Mouse (Mus musculus) gastrocnemius, postnatal 36 days (tissue): ENCODE measurements around the gene Pm20d2. TPM values are rescaled to one million over a fixed set of nuclear protein-coding genes. Genes with fewer than 3 reads are reported as not detected.

Experiments used
- DNase-seq, 2 experiments: peaks; one replicate each; pipeline ENCODE4 v3.0.0; 2022
- intact Hi-C: fragments of 180-260 bp; cut with DNase I; formaldehyde crosslinking; loops from one replicate; pipeline ENCODE4 v1.15.1; 2025
- long read RNA-seq, 2 experiments: library from polyadenylated mRNA; stranded (forward); transcript quantifications; one replicate each; pipeline ENCODE4 v2.0.0; 2021
- total RNA-seq, 2 experiments: library from RNA; stranded (reverse); gene quantifications; 2 replicates each; pipeline ENCODE4 v1.2.3; 2021

The Pm20d2 gene
- 10 to 100 TPM; 23.9 to 42.6 TPM for total RNA-seq
- long read RNA-seq, experiment 1, partial matches to known transcripts: 1 of 3 reads
- long read RNA-seq, experiment 1, other reads (novel, unspliced or antisense): 0 of 3 reads
- long read RNA-seq, experiment 2, partial matches to known transcripts: 0 of 5 reads
- long read RNA-seq, experiment 2, other reads (novel, unspliced or antisense): 3 of 5 reads

DNA sequence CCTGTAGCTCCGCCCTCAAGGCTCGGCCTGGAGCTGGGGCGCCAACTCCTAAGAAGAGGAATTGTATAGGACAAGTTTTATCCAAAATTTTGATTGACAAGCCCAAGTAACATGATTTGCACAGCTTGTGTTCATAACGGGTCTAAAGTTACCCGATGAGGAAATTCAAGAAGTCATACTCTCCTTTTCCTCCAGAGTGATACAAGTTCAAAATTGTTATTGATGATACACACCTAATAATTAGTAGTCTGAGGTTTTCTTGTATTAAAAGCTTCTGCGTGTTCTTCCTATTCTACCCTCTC is at the start of gene Pm20d2:
Gene Pm20d2, minus strand, starts transcription at position 3 of the 302 bp plus-strand sequence.
- intact Hi-C loops: no loop called here
- no peak for DNase-seq

DNA sequence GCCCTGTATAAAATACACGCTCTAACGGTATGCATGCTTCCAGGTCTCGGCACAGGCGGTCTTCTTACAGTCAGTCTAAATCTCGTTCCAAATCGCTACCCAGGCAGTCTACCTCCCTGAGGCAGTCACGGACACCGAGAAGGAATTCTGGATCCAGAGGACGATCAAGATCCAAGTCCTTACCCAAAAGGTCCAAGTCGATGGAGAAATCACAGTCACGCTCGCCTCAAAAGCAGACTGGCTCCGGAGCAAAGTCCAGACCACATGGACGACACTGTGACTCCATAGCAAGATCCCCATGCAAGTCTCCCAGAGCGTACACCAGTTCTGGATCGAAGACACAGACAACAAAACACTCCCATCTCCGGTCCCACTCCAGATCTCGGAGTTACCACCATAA is 41.3 kb upstream of the Pm20d2 start:
- DNase-seq: no peak
- intact Hi-C loops: no loop called here

DNA sequence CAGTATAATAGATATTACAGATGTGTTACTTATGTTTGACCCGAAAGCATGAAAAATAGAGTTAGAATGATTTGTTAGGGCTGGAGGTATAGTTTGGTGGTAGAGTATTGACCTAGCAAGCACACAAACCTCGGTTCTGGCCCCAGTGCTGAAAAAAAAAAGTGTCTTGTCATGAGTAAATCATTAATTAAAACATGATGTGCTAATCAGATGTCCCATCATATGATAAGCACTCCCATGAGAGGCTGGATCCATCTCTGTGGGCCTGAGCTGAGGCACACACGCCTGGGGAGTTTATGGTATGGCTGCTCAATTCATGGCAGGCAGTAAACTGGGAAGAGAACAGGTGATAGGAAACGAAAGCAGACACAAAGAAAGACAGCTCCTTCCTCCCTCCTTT is 40.1 kb upstream of the Pm20d2 start:
- intact Hi-C loops: no loop called here
- no peak for DNase-seq

DNA sequence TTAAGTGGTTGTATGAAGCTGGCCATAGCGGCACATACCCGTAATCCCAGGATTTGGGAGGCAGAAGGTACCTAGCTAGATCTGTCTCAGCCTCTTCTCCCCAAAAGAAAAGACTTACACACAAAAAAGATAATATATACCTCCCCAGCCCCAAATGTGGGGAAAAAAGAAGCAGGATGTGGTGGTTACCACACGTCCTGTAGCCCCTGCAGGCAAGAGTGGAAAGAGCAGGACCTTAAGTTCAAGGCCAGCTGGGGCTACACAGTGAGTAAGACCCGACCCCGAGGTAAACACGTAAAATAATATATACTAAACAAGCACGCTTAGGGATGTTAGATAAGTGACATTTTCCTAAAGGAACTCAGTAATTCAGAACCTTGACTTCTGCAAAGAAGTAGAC is 37.6 kb upstream of the Pm20d2 start:
- intact Hi-C loops: no loop called here
- DNase-seq: no peak

DNA sequence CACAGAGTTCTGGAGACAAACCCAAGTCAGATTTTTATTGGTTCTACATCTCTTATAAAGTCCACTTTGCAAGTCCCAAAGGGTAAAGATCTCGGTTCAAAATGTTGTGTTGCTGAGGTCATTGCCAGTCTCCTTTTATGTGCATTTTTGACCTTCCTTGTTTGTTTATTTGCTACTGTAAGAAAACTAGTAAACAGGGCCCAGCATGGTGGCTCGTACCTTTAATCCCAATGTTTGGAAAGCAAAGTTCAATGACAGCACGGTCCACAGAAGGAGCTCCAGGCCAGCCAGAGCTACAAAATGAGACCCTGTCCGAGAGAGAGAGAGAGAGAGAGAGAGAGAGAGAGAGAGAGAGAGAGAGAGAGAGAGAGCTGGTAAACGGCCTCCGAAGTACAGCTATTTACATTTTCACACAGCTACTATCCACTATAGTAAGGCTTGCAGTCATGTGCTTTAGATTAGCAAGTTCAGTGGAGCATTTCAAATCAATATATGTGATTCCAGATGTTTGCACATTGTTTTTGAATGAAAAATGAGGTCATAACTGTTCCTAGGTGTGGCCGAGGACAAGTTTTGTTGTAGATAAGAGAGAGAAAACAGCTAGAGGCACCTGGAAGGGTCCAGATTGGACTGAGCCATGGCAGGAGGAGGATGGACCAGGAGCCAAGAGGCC is 34.6 kb upstream of the Pm20d2 start:
- intact Hi-C loops: no loop called here
- no peak for DNase-seq

DNA sequence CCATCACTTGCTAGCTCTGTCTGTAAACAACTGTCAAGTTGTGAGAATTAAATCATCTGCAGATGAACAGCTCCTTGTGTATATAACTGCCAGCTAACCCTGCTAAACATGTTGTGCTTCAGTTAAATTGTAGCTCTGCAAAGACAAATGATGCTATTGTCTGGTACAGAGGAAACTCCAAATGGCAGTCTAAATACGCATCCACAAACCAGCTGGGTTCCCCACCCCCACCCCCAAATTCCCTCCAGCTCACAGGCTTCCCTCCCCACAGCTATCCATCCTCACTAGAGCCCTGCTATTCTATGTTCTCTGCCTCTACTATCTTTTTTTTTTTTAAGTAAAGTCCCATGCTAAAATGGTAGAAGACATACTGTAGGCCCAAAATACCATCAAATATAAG is 32.3 kb upstream of the Pm20d2 start:
- intact Hi-C loops: no loop called here
- DNase-seq: no peak

DNA sequence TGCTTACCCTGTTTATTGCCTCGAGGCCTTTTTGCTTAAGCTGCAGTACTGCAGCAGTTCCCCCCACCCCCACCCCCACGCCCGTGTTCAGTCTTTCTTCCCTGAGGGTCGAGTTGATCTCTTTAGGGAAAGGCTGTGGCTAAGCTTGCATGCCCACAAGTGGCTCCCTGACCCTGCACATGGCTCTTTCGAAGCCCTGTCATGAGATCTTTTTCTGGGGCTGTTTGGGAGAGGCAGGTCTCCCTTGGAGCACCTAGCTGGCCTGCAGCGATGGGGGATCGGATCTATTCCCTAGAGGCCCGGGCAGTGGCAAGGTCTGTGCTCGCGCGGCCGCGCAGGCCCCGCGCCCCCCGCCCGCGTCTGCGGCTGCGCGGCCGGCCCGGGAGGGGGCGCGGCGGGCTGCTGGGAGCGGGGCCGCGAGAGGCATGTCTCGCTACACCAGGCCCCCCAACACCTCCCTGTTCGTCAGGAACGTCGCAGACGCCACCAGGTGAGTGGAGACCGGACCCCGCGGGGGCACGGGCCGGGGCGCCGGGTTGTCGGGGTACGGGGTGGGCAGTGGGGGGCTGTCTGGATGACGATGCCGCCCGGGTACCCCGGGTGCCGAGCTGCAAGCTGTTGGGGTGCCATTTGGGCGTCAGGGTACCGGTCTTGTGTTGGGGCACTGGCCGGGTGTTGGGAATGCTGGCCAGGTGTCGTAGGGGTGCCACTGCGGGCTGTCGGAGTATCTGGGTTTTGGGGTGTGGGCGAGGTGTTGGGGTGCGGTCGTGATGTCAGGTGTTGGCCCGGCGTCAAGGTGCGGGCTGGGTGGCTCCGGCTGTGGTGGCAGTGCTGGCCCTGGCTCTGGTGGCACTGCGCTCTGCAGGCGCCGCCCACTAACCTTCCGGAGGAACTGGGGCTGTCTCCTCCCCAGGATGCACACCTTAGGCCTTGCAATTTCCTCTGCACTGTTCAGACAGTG is 19.6 kb upstream of the Pm20d2 start, which contains the start of gene Srsf12:
Gene Srsf12, plus strand, starts transcription at position 111 of the 961 bp plus-strand sequence.
- intact Hi-C loops: loop anchor here (2.0 kb wide), 1 partner anchor 86 kb away; no protein-coding TSS in a partner anchor
- no peak for DNase-seq

DNA sequence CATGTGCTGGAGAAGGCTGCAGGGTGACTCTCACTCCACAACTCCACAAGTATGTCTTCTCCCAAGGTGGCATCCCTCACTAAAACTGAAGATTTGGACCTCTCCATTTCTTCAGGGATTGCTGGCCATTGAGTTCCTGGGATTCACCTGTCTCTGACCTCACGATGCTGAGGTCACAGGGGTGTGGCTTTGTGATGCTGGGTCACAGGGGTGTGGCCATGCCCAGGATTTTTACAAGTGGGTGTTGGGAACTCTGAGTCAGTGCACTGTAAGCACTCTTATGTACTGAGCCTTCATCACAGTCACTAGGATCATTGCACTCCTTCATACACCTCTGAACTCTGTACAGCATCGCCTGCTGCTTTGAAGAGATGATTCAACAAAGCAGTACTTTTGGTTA is 18.0 kb upstream of the Pm20d2 start:
- intact Hi-C loops: no loop called here
- no peak for DNase-seq

DNA sequence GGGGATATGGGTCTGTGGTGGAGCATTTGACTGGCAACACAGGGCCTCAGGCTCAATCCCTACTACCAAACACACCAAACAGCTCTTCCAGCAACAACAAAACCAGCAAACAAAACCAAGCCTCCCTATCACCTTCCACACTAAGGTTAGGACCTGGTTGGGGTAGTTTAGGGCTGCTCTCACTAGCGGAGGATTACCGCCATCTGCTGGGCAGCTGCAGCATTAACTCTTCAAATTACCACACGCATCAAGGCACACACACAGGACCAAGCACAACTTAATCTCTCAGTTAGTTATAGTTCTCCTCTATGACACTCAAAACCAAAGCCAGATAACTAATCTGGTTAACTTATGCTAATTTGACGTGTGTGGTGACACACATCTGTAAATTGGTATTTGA is 15.1 kb upstream of the Pm20d2 start:
- peak in 1 of 2 experiments; percentile 18 for DNase-seq
- intact Hi-C loops: loop anchor here (1.0 kb wide), 1 partner anchor 58 kb away; no protein-coding TSS in a partner anchor

DNA sequence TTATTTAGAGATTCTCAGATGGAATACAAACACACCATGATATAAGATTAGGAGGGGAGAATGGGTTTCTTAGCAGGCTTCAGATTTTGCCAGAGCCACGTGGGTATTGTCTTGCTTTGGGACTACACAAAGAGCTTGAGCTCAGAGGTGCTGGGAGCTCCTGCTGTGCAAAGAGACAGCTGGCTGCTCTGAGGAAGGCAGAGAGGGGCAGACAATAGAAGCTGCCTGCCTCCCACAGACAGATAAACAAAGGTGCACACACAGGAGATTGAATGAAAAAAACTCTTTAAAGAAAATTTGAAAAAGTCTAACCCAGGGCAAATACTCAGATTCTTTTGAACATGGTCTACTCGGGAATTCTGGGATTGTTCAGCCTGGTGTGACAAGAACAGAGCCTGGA is 8.6 kb upstream of the Pm20d2 start:
- DNase-seq: no peak
- intact Hi-C loops: no loop called here

DNA sequence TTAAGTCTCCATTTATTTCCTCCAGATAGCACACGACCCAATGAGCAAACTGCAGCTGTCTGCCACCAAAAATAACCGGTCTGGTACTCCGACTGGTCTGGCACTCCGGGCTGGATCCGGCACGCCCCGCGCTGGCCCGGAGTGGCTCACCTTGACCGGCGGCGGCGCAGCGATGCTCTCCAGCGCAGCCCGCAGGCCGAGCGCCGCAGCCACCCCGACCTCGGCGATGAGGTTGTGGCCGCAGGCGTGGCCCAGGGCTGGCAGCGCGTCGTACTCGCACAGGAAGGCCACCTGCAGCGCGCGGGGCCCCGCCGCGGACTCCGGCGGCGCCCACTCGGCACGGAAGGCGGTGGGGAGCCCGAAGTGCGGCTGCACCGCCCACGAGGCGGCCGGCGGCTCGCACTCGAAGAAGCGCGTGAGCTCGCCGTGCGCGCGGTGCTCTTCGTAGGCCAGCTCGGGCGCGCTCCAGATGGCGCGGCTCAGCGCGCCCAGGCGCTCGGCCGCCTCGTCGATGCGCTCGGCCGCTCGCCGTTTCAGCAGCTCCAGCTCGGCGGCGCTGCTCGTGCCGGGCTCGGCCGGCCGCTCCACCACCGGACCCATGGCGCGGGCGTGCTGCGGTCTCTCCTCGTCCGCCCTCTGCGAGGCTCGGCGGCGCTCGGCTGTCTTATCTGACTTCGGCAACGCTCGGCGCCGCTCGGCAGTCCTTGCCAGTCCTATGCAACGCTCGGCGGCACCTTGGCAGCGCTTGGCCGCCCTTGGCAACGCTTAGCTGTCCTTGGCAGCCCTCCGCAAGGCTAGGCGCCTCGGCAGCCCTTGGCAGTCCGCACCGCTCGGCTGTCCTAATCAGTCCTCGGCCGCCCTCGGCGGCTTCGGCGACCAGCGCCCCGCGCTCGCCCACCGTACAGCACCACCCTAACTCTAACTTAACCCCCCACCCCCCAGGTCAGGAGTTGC is 479 bp downstream of the Pm20d2 start:
- peak; percentile 79 to 87 for DNase-seq
- intact Hi-C loops: no loop called here

DNA sequence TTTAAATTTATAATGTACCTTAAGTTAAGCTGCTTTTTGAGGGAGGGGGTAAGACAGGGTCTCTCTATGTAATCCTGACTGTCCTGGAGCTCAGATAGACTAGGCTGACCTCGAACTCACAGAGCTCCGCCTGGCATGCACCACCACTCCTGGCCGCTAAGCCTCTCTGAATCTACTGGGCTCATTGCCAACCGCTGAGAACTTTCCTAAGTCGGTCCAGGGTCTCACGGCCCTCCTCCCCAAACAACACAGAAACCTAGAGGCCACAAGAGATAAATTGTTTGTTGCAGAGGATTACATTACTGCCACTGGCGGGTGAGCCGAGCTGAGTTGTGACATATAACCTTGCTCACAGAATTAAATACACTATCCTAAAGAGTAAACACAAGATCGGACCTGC is 1.4 kb downstream of the Pm20d2 start:
- peak in 1 of 2 experiments; percentile 11 for DNase-seq
- intact Hi-C loops: no loop called here

DNA sequence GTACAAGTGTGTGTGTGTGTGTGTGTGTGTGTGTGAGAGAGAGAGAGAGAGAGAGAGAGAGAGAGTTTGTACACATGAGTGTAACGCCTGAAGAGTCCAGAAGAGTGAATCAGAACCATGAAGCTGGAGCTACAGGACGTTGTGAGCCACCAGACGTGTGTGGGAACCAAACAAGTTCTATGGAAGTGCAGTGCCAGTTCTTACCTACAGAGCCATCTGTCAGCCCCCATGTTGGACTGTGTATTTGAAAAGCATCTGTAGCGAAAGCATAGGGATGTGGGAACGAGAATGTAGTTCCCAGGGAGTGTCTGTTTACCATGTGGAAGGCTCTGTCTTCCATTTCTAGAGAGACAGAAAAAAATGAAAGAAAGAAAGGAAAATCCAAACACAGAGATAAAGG is 6.1 kb downstream of the Pm20d2 start:
- DNase-seq: no peak
- intact Hi-C loops: no loop called here

DNA sequence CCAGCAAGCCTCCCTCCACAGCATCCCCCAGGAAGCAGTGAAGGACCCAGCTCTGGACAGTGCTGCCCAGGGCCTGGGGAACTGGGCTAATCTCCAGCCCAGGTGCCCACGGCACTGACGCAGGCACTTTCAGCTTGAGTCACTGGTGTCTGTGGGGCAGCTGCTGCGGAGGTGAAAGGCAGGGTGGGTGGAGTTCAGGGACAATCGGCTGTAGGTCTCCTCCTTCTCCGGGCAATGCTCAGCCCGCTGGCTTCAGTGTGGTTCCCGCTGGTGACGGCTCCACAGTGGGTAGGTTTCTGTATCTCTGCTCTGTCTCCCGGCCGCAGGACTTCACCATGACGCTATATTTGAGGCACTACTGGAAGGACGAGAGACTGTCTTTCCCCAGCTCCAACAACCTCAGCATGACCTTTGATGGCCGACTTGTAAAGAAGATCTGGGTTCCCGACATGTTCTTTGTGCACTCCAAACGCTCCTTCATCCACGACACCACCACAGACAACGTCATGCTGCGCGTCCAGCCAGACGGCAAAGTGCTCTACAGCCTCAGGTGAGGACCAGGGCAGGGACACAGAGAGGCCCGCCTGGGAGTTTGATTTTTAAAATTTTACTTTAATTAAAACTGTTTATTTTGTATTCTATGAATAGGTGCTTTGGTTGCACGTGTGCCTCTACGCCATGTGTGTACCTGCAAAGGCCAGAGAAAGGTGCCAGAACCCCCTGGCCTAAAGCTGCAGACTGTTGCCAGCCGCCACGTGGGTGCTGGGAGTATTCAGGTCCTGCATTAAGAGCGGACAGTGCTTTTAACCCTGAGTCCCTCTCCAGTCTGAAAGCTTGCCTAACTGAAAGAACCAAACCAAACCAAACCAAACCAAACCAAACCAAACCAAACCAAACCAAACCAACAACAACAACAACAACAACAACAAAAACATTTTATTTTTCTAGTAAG is 37.2 kb downstream of the Pm20d2 start:
- DNase-seq: no peak

DNA sequence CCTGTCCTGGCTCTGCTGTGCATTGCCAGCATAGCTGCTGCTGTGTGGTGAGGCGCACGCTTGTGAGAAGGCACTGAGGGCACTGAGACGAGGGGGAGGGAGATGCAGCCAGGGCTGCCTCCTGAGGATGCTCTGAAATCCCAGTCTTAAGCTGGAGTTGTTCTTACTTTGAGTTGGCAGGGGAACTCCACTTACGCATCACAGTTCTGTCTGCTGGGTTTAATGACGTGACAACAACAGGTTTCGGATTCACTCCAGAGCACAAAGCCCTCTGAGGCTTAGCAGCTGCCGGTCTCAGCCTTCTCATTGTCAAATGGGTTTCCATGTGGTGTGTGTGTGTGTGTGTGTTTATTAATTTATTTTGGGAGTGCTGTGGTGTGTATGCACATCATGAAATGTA is 40.4 kb downstream of the Pm20d2 start:
- intact Hi-C loops: loop anchor here (2.0 kb wide), 1 partner anchor 146 kb away; no protein-coding TSS in a partner anchor

More for the DNA sequence above, 37.2 kb downstream of the Pm20d2 start:
- intact Hi-C loops: no loop called here

DNA sequence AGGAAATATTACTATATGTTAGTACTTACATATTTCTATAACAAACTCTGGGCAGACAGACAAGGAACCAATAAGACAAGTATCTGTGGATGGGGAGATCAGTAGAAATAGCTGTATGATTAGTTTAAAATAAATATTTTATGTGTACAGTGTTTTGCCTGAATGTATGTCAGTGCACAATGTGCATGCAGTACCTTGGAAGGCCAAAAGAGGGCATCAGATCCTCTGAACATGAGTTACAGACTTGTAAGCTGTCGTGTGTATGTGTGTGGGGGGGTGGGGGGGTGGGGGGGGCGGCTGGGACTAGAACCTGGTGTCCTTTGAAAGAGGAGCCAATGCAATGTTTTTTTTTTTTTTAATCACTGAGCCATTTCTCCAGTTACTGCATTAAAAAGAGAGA is 41.7 kb downstream of the Pm20d2 start:
- no peak for DNase-seq
- intact Hi-C loops: loop anchor here (2.0 kb wide), 1 partner anchor 147 kb away; no protein-coding TSS in a partner anchor

More for the DNA sequence above, 40.4 kb downstream of the Pm20d2 start:
- DNase-seq: no peak

DNA sequence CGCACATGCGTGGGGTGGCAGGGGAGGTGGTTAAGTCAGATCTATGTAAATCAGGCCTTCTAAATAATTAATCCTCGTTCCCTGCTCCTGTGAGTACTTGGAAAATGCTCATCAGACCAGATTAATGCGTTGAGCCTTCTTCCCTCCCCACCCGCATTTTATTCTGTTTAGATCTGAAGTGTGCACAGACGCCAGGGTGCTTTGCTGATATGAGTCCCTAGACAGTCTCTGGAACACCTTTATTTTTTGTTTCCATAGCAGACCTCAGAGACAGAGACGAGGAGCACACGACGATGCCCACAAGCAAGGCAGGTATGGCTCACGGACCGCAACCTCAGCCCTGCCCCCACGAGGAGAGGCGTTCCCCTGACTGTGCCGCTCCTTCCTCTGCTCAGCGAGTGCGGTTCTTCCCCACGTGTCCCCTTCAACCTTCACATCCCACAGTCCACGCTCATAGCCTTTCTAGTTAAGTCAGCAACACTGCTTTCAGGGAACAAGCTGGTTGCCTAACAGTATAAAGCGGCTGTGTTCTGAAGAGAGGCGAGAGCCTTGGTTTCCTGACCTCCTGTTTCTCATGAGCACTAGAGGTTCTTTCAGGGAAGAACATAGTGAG is 42.8 kb downstream of the Pm20d2 start:
- intact Hi-C loops: loop anchor here (1.0 kb wide), 1 partner anchor 58 kb away; no protein-coding TSS in a partner anchor
- DNase-seq: no peak

DNA sequence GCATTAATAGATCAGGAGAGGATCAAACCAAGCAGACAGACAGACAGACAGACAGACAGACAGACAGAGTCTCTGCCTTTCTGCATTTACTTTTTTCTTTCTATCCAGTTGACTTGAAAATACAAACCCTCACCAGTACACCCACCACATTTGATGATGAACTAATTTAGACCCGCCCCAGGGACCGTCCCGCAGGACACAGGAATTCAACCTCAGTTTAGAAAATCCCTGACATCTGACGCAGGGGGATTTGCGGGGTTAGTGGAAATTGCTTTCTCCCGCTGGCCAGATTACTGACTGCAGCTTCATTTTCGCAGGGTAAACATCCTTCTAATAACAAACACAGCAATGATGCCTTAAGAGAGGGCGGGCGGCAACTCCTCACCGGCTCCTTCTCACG is 57.3 kb downstream of the Pm20d2 start, which contains the start of gene Gabrr1:
Gene Gabrr1, plus strand, starts transcription at position 301 of the 400 bp plus-strand sequence.
- intact Hi-C loops: no loop called here
- DNase-seq: no peak
